Mouse (Mus musculus) heart, adult 2 months (tissue): Measurements from ENCODE around the gene Loxl4.

Experiments used
- CTCF ChIP-seq: fragments of 200-600 bp; IDR thresholded peaks from 2 replicates; pipeline ENCODE4 v1.8.1; 2022; ENCODE audit warnings: antibody characterized with exemption, mild to moderate bottlenecking, moderate library complexity
- EP300 ChIP-seq: fragments of 200-500 bp; IDR thresholded peaks from 2 replicates; pipeline ENCODE4 v1.6.1; 2011; ENCODE audit warnings: low read depth, low read length, control low read depth; ENCODE audit not compliant: insufficient read depth
- POLR2A ChIP-seq: fragments of 200-500 bp; IDR thresholded peaks from 2 replicates; pipeline ENCODE4 v1.6.1; 2011; ENCODE audit warnings: mild to moderate bottlenecking, low read depth, low read length, control low read depth; ENCODE audit not compliant: insufficient read depth

GRCm38 (mm10) chr19:42657306-42657705 is 44.7 kb upstream of the Loxl4 start:
- TF ChIP-seq CTCF (no peak), POLR2A (no peak), EP300 (no peak)
